Mouse (Mus musculus) kidney, adult 11 months (tissue): ENCODE measurements around the gene Olfr259.

Experiments used
- DNase-seq: peaks from one replicate; pipeline ENCODE4 v3.0.0; 2022

Gene Olfr259

DNA sequence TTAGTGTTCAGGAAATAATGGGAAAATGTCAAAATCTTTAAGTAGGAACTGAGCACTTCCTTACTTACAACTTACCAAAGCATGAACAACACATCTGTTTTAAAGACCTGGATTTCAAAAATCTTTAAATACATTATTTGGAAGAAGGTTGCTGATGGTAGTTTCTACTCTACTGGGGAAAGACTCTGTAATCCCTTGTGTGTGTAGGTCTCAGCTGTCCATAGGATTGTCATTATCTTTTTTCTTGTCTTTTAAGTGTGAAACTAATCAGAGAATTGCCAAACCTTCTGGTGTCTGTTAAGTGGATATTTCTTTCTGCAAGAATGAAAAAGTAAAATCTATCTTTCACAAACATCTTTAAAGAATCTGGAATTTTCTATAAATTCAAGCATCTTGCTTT, at the start of gene Olfr259:
TSS of gene Olfr259 (minus strand) at position 101 of the 400 bp plus-strand sequence.
- DNase-seq: no peak

DNA sequence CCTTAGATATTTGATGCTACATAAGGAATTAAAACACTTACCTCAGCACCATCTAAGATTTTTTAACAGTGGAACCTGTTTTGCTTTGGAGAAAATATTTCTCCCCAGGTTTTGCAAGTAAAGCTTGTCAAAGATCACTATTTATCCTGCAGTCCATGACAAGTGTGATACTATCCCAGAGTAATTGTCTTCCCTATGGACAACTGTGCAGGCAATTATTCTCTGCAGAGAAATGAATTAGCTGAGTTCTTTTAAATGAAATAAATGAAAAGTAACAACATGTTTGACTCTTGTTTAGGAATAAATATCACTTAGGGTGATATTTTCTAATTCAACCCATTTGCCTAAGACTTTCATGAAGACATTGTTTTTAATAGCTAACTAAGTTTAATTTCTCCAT, 38.2 kb upstream of the Olfr259 start, which contains the start of gene Olfr1111:
TSS of gene Olfr1111 (minus strand) at position 101 of the 400 bp plus-strand sequence.
- no peak for DNase-seq

GRCm38 (mm10) chr2:87140200-87140599, 25.8 kb upstream of the Olfr259 start, which contains the start of gene Olfr1110:
TSS of gene Olfr1110 (minus strand) at chr2:87140300.
- DNase-seq: no peak

GRCm38 (mm10) chr2:87095908-87096307, 18.5 kb downstream of the Olfr259 start, which contains the start of gene Olfr1109:
TSS of gene Olfr1109 (minus strand) at chr2:87096008.
- no peak for DNase-seq

GRCm38 (mm10) chr2:87075717-87076116, 38.6 kb downstream of the Olfr259 start, which contains the start of gene Olfr1107:
TSS of gene Olfr1107 (minus strand) at chr2:87075817.
- DNase-seq: no peak
